Mouse (Mus musculus) embryonic facial prominence, embryonic 15.5 days (tissue): ENCODE measurements around the gene Grik3. TPM values are rescaled to one million over a fixed set of nuclear protein-coding genes. Genes with fewer than 3 reads are reported as not detected.

Source experiments
- ATAC-seq: fragments of 200-750 bp; cut with Nextera tagmentation; 2 replicates; pipeline ENCODE4 v1.8.0; 2017; ENCODE audit warnings: low read depth, moderate TSS enrichment; ENCODE audit not compliant: insufficient number of reproducible peaks, low FRiP score, low TSS enrichment
- H3K27ac ChIP-seq: fragments of 300-500 bp; sonication (generic); replicated peaks from 2 replicates; pipeline ENCODE4 v1.5.1; 2015; ENCODE audit warnings: mild to moderate bottlenecking, inconsistent platforms
- H3K27me3 ChIP-seq: fragments of 300-500 bp; sonication (generic); 2 replicates; pipeline ENCODE4 v1.6.1; 2015; ENCODE audit warnings: inconsistent platforms
- H3K36me3 ChIP-seq: fragments of 300-500 bp; sonication (generic); 2 replicates; pipeline ENCODE4 v1.6.1; 2015; ENCODE audit warnings: mild to moderate bottlenecking, inconsistent platforms
- H3K4me1 ChIP-seq: fragments of 300-500 bp; sonication (generic); 2 replicates; pipeline ENCODE4 v1.6.1; 2015; ENCODE audit warnings: inconsistent platforms
- H3K4me2 ChIP-seq: fragments of 300-500 bp; sonication (generic); replicated peaks from 2 replicates; pipeline ENCODE4 v1.6.1; 2015; ENCODE audit warnings: mild to moderate bottlenecking, inconsistent platforms
- H3K4me3 ChIP-seq: fragments of 300-500 bp; sonication (generic); replicated peaks from 2 replicates; pipeline ENCODE4 v1.5.1; 2015; ENCODE audit warnings: mild to moderate bottlenecking, inconsistent platforms
- H3K9ac ChIP-seq: fragments of 300-500 bp; sonication (generic); 2 replicates; pipeline ENCODE4 v1.6.1; 2015; ENCODE audit warnings: inconsistent platforms
- H3K9me3 ChIP-seq: fragments of 300-500 bp; sonication (generic); replicated peaks from 2 replicates; pipeline ENCODE4 v1.6.1; 2016; ENCODE audit warnings: inconsistent platforms
- WGBS: fragments of 180-500 bp; shearing (Covaris S2); methylation state at CpG from one replicate; pipeline ENCODE4 v1.1.7; 2015; 5-methylcytosine and 5-hydroxymethylcytosine counted together
- polyA plus RNA-seq: library from polyadenylated mRNA; unstranded; fragments of >200 nt; fragmentation: Nextera tagmentation; extraction: Ambion mirVana; gene quantifications from 2 replicates; pipeline ENCODE4 v1.2.1, GENCODE M21; 2015

Gene Grik3
- polyA plus RNA-seq: 0.60 and 0.63 TPM in 2 replicates

DNA sequence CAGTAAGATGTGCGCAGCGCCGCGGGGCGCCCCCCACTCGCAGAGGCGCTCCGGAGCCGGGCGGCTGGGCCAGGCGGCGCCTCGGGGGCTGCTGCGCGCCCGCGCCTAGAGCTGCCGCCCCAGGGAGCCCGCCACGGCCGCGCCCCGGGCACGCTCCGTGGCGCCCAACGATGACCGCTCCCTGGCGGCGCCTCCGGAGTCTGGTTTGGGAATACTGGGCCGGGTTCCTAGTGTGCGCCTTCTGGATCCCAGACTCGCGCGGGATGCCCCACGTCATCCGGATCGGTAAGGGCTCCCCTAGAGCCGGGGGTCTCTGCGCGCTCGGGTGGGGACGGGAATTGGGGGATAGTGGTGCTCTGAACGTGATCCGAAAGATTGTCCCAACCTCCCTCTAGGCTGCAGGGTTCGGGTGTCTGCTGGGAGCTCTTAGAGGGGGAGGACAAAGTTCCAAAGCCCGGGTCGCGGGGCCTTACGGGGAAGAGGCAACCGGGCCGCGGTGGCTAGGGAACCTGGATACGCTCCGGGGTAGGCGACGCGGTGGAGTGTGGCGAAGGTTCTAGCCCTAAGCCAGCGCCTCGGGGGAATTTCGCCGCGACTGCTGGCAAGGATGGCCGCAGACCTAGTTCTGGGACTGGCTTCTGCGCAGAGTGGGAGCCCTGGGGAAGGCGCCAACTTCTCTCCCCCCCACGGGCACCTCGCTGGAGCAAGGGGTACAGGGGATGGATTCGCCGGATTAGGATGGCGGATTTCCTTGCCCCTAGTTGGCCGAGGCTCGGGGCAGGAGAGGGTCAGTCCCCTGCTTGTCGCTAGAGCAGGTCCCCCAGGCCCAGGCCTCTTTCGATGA lies at the start of gene Grik3:
Grik3 (plus strand) TSS at position 40 of the 844 bp plus-strand sequence.
- H3K36me3 ChIP-seq: no peaks in the 10 kb centered on the region
- ATAC-seq: no peak; the same call in 1 of the 2 replicates
- peaks cover 100% of the 10 kb centered on the region for H3K27me3 ChIP-seq
- H3K9me3 ChIP-seq: no peaks in the 10 kb centered on the region
- no peak within 1 kb of the TSS for H3K9ac ChIP-seq
- peaks cover 27% of the 10 kb centered on the region for H3K4me1 ChIP-seq
- H3K4me3 ChIP-seq: peak within 1 kb of the TSS; percentile 45
- H3K27ac ChIP-seq: no peak within 1 kb of the TSS
- under 1% methylated on average over 77 of the region's 77 CpGs for WGBS
- H3K4me2 ChIP-seq: peak within 1 kb of the TSS; percentile 86

DNA sequence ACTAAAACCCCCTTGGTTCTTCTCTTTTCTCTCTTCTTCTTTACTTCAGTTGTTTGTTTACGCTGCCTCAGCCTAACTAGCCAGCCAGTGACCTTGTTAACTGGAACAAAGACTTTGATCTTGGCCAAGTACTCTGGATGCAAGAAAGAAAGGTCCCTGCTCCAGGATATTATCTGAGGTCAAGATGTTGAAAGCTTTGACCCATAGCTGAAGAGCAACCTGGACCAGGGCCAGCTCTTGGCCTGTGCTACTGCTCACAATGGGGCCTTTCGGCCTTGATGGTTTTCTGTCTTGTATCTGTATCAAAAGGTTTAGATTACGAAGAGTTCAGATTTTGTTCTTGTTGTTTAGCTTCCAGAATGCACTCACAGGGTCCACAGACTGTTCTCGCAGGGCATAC lies 48.7 kb upstream of the Grik3 start:
- no peaks in the 10 kb centered on the region for H3K4me1 ChIP-seq
- H3K4me3 ChIP-seq: no peak overlapping the region
- H3K9ac ChIP-seq: no peak overlapping the region
- no peaks in the 10 kb centered on the region for H3K9me3 ChIP-seq
- no peak overlapping the region for H3K27ac ChIP-seq
- H3K27me3 ChIP-seq: no peaks in the 10 kb centered on the region; the same call in 1 of the 2 replicates
- WGBS: 88% methylated on average over 4 of the region's 4 CpGs
- no peaks in the 10 kb centered on the region for H3K36me3 ChIP-seq
- no peak for ATAC-seq
- no peak overlapping the region for H3K4me2 ChIP-seq

DNA sequence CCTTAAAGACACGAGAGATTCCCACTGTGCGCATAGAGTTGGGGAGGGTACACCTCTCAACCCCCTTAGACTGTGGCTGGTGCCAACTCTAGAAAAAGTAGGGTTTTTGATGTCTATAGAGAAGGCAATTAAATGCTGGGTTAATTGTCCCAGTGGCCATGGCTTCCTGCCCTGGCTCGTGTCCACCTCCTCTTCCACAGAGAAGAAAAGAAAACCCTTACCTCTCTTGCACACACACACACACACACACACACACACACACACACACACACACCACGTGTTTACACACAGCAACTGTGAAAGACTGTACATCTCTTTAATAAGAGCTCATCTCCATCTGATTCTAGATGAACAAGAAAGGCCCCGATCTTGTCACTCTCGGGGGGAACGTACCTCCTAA lies 46.1 kb upstream of the Grik3 start:
- no peaks in the 10 kb centered on the region for H3K9me3 ChIP-seq
- H3K27ac ChIP-seq: no peak overlapping the region
- H3K27me3 ChIP-seq: no peaks in the 10 kb centered on the region; the same call in 1 of the 2 replicates
- no peak overlapping the region for H3K4me3 ChIP-seq
- WGBS: 86% methylated on average over 7 of the region's 7 CpGs
- H3K4me1 ChIP-seq: no peaks in the 10 kb centered on the region
- no peaks in the 10 kb centered on the region for H3K36me3 ChIP-seq
- H3K4me2 ChIP-seq: no peak overlapping the region
- no peak for ATAC-seq
- no peak overlapping the region for H3K9ac ChIP-seq

DNA sequence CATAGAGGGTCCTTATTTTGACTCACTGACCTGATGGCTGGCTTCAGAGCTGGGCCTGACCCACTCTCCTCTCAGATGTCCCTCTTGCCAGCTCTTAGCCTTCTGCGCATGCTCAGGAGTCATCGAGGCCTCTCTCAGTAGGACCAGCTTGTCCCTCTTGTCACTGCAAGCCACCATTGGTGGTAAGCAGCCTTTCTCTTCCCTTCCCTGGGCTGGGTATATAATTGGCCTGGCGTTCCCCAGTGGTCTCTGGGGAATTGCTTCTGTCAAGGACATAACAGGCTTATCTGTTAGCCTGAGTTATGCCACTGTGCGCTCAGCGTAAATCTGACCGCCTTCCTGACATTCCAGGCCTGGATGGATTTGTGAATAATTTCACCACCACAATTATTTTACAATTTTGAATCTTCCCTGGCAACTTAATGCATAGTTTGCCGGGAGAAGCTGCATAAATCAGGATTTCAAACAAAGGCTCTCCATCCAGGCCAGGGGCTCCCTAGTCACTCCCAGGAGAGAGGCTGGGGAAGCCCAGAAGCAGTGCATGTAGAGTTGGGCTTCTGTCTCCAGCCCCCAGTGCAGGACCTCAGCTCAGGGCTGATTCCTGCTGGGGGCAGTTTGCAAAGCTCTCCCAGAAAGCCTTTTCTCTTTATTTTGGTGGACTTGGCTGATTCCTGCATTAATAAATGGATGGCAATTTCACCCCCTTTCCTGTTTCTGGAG lies 39.7 kb upstream of the Grik3 start:
- Histone ChIP-seq H3K4me1 (no peaks in the 10 kb centered on the region), H3K27ac (no peak overlapping the region), H3K9ac (no peak overlapping the region), H3K36me3 (no peaks in the 10 kb centered on the region), H3K4me2 (no peak overlapping the region), H3K9me3 (no peaks in the 10 kb centered on the region), H3K4me3 (no peak overlapping the region), H3K27me3 (peaks cover 4% of the 10 kb centered on the region; the same call in 1 of the 2 replicates)
- 65% methylated on average over 7 of the region's 7 CpGs for WGBS
- ATAC-seq: no peak

DNA sequence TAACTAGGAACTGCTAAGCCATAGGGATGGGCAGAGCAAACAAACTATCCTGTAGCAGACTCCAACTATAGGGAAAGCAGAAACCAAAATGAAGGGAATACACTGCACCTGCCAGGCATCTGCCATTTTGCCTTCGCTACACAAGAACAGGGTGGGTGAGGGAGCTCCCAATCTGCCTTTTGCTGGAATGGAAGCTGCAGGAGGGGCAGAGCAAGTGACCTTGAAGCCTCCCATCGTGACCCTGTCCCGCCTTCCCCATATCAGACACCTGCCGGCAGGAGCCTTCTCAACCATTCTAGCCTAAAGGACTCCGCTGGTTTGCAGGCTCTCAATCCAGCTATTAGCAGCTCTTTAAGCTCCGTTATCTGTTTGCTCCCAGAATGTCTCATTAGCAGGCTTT lies 38.7 kb upstream of the Grik3 start:
- H3K4me2 ChIP-seq: no peak overlapping the region
- WGBS: 49% methylated on average over 6 of the region's 6 CpGs
- no peak overlapping the region for H3K27ac ChIP-seq
- no peak overlapping the region for H3K4me3 ChIP-seq
- no peak for ATAC-seq
- H3K4me1 ChIP-seq: no peaks in the 10 kb centered on the region
- H3K27me3 ChIP-seq: peaks cover 4% of the 10 kb centered on the region; the same call in 1 of the 2 replicates
- H3K9me3 ChIP-seq: no peaks in the 10 kb centered on the region
- H3K36me3 ChIP-seq: no peaks in the 10 kb centered on the region
- H3K9ac ChIP-seq: no peak overlapping the region

DNA sequence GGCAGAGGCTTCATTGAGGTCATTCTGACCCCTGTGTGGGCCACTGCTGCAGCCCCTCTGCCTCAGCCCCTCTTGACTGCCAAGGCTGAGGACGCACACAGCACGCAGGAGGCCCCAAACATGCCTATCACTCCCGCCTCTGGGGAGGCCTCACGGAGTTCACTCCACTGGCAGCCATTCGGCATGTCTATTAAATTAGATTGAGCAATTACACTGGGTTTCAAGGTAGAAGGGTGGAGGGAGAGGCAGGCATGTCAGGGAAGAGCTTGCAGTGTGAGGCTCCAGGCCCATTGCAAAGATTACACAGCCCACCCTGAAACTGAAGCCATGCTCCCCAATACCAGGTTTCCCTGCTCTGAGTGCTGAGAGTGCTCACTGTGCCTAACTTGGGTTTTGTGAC lies 34.0 kb upstream of the Grik3 start:
- no peak overlapping the region for H3K4me3 ChIP-seq
- H3K9me3 ChIP-seq: no peaks in the 10 kb centered on the region
- H3K4me2 ChIP-seq: no peak overlapping the region
- H3K36me3 ChIP-seq: no peaks in the 10 kb centered on the region
- no peak overlapping the region for H3K9ac ChIP-seq
- no peak overlapping the region for H3K27ac ChIP-seq
- WGBS: 38% methylated on average over 5 of the region's 5 CpGs
- no peak for ATAC-seq
- peaks cover 10% of the 10 kb centered on the region; the same call in 1 of the 2 replicates for H3K4me1 ChIP-seq
- H3K27me3 ChIP-seq: peaks cover 4% of the 10 kb centered on the region; the same call in 1 of the 2 replicates

DNA sequence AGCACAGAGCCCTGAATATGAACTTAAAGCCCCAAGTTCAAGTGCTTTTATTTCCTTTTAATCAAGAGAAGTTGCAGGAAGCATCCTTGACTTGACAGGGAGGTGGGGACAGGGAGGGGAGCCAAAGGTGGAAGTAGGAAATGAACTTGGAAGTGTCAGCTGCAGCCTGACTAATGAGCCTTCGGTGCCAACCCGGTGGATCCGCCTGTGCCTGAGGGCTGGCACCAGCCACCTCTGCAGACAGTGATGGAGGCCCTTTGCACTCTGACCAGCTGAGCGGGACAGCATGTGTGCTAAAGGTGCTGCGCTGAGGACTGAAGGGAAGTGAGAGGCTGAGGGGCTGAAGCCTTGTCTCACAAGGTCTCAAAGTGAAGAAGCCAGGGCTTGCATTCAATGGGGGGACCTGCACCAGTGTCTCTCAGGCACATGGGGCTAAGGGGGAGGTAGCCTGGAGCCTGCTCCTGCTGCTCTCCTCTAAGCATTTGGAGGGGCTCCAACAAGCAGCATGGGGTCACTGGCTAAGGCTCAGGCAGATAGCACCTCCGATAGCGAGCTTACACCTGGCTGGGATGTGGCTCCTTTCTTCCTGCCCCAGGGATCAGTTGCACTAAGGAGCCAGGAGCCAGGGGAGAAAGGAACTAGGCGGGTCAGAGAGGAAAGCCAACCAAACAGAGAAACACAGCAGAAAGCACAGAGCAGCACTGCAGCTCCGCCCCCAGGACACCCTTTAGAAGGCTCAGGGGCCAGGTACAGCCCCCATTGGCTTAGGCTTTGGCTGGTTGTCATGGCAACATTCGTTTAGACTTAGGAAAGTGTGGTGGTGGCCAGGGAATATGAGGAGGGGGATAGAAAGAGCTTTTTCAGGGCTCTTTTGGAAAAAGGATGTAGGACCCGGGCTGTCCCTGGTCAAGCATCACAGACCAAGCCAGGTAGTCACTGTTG lies 33.1 kb upstream of the Grik3 start:
- Histone ChIP-seq H3K4me3 (no peak overlapping the region), H3K9me3 (no peaks in the 10 kb centered on the region), H3K36me3 (no peaks in the 10 kb centered on the region), H3K4me1 (peaks cover 10% of the 10 kb centered on the region; the same call in 1 of the 2 replicates), H3K27ac (no peak overlapping the region), H3K4me2 (no peak overlapping the region), H3K27me3 (no peaks in the 10 kb centered on the region; the same call in 1 of the 2 replicates), H3K9ac (no peak overlapping the region)
- ATAC-seq: no peak
- 26% methylated on average over 11 of the region's 11 CpGs for WGBS

DNA sequence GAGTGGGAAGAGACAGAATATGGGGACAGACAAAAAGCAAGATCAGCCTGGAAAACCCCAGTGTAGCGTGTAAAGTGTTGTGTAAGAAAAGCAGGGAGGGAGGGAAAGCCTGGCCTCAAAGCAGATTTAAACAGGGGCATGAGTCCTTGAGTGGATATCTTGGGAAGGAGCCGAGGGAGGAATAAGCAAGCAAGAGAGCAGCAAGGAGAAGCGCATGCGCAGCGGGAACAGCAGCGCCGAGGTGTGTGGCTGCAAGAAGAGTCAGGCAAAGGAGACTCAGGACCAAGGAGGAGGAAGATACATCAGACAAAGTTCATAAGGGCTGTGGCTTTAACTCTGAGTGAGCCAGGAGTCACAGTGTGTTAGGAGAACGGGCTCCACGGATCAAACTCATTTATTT lies 30.7 kb upstream of the Grik3 start:
- Histone ChIP-seq H3K9ac (no peak overlapping the region), H3K36me3 (no peaks in the 10 kb centered on the region), H3K4me3 (no peak overlapping the region), H3K9me3 (no peaks in the 10 kb centered on the region), H3K27me3 (no peaks in the 10 kb centered on the region), H3K27ac (no peak overlapping the region), H3K4me1 (peaks cover 10% of the 10 kb centered on the region; the same call in 1 of the 2 replicates), H3K4me2 (no peak overlapping the region)
- ATAC-seq: no peak
- WGBS: 71% methylated on average over 9 of the region's 9 CpGs

DNA sequence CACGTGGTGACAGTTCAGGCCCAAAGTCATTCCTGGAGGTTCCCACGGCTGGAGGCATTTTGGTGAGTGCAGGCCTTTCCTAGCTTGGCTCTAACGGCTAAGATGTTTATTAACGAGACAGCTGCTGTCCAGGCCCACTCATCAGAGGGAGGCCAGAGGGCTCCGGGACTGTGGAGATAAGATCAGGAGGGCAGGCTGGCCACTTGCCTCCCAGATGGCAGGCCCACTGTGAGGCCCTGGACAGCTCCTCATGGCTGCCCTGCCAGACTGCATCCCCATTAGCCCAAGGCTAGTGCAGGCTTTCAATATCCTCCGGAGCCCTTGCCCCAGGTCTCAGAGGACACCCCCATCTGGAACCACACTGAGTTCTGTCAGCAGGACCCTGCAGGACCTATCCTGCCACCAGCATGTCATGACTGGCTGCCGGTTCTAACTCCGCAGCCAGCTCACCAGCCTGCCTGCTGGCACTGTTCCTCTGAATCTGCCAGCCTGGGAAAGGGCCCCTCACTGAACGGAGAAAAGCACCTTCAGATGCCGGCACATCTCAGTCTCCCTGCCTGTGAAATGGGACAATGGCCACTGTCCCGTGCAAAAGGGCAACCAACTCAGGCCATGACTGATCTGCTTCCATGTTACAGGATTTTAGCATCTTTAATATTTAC lies 20.7 kb upstream of the Grik3 start:
- Histone ChIP-seq H3K4me2 (no peak overlapping the region), H3K27ac (no peak overlapping the region), H3K9ac (no peak overlapping the region), H3K9me3 (no peaks in the 10 kb centered on the region), H3K36me3 (no peaks in the 10 kb centered on the region), H3K4me1 (no peaks in the 10 kb centered on the region), H3K4me3 (no peak overlapping the region), H3K27me3 (no peaks in the 10 kb centered on the region; the same call in 1 of the 2 replicates)
- no peak for ATAC-seq
- 41% methylated on average over 11 of the region's 11 CpGs for WGBS

DNA sequence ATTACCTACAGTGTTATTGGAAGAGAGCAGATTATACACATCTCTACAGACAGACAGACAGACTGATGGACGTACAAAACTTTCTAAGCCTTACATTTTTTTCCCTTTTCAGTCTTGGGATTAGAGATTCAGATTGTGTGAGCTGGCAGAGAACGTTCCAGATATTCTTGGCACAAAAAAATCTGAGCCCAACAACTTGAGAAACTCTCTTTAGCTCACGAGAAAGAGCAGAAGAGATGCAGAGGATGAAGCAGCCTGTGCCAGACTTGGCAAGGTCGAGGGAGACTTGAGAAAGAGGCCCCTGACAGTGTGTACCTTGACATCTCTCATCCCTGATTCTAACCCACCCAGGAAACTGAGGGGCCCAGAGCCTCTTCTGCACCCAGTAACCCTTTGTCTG lies 15.6 kb upstream of the Grik3 start:
- Histone ChIP-seq H3K4me2 (no peak overlapping the region), H3K4me1 (peaks cover 5% of the 10 kb centered on the region; the same call in 1 of the 2 replicates), H3K27ac (no peak overlapping the region), H3K9ac (no peak overlapping the region), H3K4me3 (no peak overlapping the region), H3K9me3 (no peaks in the 10 kb centered on the region), H3K36me3 (no peaks in the 10 kb centered on the region), H3K27me3 (peaks cover 7% of the 10 kb centered on the region; the same call in 1 of the 2 replicates)
- 69% methylated on average over 4 of the region's 4 CpGs for WGBS
- no peak for ATAC-seq
